Mouse (Mus musculus) MEL (cell line): Measurements from ENCODE around the gene Shmt1.
A peak's percentile ranks its signal among the peaks of the same experiment; 100 is the strongest.

Experiments
- USF1 ChIP-seq: IDR thresholded peaks from 2 replicates; pipeline ENCODE4 v1.6.1; 2014; ENCODE audit warnings: low read depth, mild to moderate bottlenecking, inconsistent platforms, low read length, improper control_type of control experiment, moderate library complexity
- ZNF384 ChIP-seq: IDR thresholded peaks from 2 replicates; pipeline ENCODE4 v1.6.1; 2012; ENCODE audit warnings: low read depth, mild to moderate bottlenecking, inconsistent platforms, low read length, improper control_type of control experiment

DNA sequence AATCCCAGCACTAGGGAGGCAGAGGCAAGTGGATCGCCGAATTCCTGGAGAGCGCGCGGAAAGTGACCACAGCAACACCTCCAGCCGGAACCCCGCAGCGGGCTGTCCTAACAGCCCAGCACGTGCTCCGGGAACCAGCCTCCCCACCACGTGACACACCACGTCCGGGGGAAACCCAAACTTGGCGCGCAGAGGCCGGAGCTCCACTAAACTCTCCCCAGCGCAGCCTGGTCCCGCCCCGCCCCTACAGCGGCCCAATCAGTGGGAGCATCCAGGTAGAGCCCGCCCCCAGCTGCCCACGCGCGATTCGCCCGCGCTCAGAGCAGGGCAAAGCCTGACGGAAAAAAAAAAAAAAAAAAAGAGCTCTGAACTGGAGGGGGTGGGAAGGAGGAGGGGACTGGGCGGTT, 461 bp downstream of the Shmt1 start:
- peak; percentile 99 for TF ChIP-seq ZNF384
- peak; percentile 99 for TF ChIP-seq USF1
